Mouse (Mus musculus) gastrocnemius, adult 8-10 months (tissue): ENCODE results near the gene Gab1. TPM values are rescaled to one million over a fixed set of nuclear protein-coding genes. Genes with fewer than 3 reads are reported as not detected.

ENCODE experiments used
- DNase-seq, 2 experiments: peaks; one replicate each; pipeline ENCODE4 v3.0.0; 2022; ENCODE audit warnings: low spot score in 2 of 2
- total RNA-seq, 4 experiments: library from RNA; stranded (reverse); gene quantifications; 2 replicates each; pipeline ENCODE4 v1.2.4; 2022

Gene Gab1
- total RNA-seq, 4 experiments from 2014 or later: 9.0 to 12.8 (median 11.5) TPM

- peak; percentile 61 to 70 for DNase-seq
Measured at GRCm38 (mm10) chr8:80847912-80848311, 32.4 kb downstream of the Gab1 start.

DNA sequence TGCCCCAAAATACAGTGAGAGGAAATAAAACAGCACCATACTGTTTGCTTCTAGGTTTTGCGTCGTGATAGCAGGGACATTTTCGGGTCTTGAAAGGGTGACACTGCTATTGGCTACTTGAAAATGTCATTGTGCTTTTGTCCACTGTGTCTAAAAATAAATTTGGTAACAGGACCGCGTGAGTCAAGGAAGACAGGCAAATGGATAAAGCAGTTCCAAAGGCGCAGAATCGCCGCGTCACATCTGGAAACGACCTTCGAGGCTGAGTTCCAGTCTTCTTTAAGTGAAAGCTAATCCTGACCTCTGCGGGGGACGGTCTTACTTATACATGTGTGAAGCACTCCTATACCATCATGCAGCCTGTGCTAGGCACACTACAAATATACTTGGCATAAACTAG is 35.0 kb downstream of the Gab1 start:
- DNase-seq: no peak

DNA sequence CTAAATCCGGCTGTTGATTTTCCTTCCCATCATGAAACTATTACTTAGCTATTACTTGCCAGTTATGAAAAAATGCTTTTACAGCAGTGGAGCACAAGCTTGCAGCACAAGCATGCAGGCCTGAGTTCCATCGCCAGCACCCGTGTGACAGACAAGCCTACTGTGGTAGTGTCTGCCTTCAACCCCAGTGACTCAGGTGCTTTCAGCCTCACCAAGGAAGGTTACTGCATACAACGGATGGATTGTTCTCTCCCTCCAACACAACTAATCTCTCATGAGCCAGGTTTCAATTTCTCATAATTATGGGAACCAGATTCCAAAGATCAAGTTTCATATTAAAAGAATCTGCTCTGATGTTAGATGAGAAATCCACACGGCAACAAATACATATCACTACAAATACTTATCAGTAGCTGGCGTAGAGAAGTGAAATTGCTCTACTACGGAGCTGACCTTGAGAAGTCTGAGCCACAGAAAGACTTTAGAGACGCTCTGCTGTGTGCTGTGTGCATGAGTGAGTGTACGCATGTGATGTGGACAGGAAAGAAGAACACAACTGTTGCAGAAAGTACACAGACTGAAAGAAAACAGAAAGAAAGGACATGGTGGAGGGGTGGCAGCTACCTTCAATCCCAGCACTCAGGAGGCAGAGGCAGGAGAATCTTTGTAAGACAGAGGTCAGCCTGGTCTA is 36.4 kb downstream of the Gab1 start:
- no peak for DNase-seq

DNA sequence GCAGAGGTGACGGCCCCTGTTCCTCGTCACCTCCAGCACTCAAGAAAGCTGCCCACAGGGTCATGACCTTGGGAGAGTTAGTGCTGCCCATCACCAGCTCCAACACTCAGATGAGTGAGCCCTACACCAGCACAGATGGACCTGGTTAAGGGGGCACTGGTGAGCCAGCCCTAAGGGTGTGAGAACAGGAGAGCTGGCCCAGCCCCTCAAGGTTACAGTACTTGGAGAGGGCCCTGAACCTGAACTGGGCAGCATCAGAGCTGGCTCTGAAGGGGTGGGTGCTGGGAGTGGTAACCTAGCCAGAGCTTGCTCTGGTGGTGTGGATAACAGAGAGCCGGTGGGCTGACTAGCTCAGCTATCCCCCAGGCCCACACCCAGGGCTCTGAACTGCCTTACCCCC is 37.8 kb downstream of the Gab1 start:
- DNase-seq: no peak

DNA sequence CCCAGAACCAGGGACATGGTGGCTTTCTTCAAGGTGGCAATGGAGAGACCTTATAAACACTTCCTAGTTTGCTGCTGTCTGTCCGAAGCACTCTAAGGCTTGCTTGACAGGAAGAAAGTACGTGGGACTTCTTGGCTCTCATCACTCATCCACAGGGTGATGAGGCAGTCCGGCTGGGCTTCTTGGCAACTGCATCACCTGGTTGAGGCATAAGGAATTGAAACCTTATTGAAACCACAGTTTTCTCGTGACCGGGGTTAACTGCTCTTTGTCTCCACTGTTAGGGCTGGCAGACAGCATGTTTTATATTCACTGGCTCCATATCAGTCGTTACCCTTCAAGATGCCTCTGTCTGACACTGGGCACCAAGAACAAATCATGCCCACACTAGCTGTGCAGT is 40.2 kb downstream of the Gab1 start:
- DNase-seq: no peak

DNA sequence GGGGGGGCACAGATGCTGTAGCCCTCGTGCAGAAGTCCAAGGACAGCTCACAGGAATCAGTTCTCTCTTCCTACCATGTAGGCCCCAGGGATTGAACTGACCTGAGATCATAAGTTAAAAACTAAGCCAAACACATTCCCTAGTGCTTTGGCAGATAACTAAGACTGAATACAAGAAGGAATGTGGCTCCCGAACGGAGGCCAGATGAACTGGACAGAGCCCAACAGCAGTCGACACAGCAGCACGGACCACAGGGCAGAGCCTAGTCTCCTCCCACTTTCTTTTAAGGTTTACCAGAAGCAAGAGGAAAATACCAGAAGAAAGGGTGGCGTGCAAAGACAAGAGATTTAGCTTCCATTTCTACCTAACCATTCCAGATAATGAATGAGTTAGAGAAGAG is 42.1 kb downstream of the Gab1 start:
- peak in 1 of 2 experiments; percentile 56 for DNase-seq

- DNase-seq: no peak
Measured at GRCm38 (mm10) chr8:80835401-80835800, 44.9 kb downstream of the Gab1 start.

GRCm38 (mm10) chr8:80834443-80834842 is 45.9 kb downstream of the Gab1 start:
- DNase-seq: no peak

DNA sequence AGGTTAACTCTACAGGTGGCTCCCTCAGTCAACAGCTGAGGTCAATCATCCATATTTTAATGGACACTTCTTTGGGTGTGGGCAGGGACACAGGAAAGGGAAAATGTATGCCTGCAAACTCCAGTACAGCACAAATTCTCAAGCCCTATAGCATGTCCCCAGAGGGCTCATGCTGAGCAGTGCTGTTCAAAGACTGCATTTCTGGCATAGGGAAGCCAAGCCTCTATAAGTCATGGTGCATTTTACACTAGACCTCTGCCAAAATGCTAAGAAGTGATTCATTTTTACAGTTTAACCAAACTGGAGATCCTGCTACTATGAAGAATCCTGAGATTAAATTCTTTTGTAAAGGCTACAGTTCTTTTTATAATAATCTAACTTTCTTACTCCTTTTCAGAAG is 47.8 kb downstream of the Gab1 start:
- DNase-seq: no peak

GRCm38 (mm10) chr8:80831876-80832524 is 48.3 kb downstream of the Gab1 start:
- DNase-seq: no peak

GRCm38 (mm10) chr8:80830724-80831566 is 49.4 kb downstream of the Gab1 start:
- DNase-seq: no peak

DNA sequence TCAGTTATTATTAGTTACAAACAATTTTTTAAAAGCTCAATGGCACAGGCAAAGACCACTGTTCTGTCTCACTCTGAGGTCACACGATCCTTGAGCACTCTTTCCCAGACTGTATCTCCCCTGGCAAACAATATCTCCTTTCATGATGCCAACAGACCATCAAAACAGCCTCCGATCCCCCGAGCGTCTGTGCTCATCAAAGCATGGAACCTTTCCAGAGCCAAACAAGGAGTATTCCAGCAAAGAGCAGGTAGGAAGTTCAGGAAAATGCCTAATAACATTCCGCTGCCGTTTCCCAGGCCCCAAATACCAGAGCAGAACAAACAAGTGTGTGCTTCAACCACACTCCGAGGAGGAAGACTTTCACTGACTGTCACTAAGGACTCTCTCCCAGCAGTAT is 50.2 kb downstream of the Gab1 start:
- DNase-seq: no peak

DNA sequence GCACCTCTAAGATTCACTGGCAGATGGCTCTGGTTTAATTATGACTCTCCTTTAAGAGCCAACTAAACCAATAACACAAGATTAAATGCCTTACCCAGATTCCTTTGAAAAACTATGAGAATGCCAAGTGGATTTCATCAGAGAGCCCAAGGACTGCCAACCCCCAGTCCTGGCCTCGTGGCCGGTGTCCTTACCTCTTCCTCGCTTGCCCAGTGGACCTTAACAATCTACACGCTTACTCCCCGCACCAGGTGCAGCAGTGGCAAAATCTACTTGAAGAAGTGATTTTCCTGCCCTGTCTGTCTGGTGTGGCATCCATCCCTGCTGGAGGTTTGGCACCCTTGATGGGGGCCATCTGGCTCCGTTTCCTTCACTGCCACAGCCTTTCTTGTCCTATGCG is 53.3 kb downstream of the Gab1 start:
- peak in 1 of 2 experiments; percentile 41 for DNase-seq

GRCm38 (mm10) chr8:80825136-80825535 is 55.2 kb downstream of the Gab1 start:
- no peak for DNase-seq

GRCm38 (mm10) chr8:80824426-80824825 is 55.9 kb downstream of the Gab1 start:
- no peak for DNase-seq

- DNase-seq: no peak
Measured at GRCm38 (mm10) chr8:80823250-80823649, 57.1 kb downstream of the Gab1 start.

DNA sequence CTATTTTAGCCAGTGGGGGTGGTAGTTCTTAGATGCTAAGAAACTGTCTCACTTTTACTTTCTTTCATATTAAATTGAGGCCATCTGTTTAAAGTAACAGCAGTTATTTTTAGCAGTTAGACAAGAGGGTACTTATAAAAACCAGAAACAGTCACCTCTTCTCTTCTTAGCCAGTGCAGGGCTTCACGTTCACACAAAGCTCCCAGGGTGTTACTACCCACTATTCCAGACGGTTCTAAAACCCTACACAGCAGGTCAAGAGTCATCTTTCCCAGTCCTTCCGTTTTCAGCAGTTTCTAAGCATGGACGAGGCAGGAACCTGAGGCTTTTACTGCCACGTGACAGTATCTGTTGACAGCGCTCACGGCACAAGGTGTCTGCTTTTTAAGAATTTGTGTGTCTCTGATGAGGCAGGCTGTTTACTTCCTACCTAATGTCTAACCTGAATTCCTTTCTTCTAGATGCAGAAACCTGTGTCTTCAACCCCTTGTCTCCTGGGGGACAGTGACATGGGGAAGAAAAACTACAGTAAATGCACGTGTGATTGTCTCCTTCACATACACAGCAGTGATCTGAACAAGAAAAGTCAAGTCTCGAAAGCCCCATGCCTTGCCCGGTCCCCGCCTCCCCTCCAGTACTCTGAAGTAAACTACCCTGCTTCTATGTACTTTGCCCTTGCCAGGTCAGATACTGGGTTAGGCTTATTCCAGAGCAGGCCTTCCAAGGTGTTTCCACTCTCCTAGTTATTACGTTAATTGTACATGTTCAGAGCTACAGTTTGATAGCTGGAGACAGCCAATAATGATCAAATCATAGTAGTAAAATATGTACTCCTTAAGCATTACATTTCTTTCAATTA is 58.7 kb downstream of the Gab1 start:
- DNase-seq: no peak

GRCm38 (mm10) chr8:80818978-80819377 is 61.3 kb downstream of the Gab1 start:
- no peak for DNase-seq

DNA sequence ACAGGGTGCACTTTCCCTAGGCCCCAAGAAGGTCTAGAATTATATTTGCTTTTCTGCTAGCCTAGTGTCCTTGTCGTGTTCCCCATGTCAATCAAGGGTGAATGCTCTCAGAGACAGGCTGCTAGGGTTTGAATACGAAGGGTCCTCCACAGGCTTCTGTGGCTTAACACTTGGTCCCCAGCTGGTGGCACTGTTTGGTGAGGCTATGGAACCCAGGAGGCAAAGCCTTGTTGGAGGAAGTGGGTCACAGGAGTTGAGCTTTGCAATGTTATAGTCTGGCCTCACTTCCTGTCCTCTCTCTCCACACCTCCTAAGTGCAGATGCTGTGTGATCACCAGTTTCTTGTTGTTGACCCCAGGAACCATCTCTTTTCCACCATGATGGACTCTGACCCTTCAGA is 63.3 kb downstream of the Gab1 start:
- no peak for DNase-seq

DNA sequence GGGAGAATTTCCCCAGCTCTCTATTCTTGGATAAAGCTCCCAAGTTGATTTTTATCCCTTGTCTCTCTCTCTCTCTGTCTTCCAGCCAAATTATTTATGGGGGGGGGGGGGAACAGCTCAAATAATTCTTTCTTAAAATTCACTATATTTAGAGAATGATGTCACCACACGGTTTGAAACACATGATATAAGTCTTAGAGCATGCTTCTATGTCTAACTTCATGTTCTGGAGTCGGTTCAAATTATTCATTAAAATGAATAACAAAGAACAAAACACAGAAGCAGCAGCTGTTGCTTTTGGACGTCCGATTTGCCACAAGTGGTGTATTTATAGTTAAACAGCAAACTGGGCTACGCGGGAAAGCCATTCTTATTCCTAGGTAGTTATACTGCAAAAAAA is 65.1 kb downstream of the Gab1 start:
- DNase-seq: no peak

DNA sequence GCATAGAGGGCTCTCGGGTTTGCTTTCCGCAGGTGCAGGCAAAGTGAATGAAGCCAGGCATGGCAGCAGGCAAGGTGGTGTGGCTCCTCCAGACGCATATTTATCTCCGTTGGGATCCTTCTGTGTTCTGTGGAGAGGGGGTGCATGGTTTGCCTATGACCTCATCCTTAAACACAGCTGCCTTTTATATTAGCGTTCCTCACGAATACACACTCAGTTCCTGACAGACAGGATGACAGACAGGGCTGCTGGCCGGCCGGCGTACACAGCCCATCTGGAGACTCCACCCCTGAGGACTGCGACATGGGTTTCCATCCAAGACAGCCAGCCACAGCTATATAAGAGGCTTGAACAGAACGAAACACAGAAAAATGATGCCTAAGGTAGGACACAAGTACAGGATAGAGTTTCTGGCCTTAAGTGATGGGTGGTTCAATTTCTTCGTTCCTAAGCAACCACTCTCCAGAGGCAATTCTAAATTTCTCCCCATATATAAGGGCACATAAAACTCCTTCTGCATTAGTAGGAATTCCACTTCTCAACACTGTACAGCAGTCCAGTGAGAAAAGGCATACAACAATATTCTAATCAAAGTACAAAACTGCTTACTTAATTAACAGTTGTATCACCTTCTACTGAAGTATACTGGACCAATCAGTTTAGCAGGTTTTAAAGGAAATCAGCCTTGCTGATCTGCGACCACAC is 66.1 kb downstream of the Gab1 start:
- DNase-seq: no peak
